In the genomic region with DNA sequence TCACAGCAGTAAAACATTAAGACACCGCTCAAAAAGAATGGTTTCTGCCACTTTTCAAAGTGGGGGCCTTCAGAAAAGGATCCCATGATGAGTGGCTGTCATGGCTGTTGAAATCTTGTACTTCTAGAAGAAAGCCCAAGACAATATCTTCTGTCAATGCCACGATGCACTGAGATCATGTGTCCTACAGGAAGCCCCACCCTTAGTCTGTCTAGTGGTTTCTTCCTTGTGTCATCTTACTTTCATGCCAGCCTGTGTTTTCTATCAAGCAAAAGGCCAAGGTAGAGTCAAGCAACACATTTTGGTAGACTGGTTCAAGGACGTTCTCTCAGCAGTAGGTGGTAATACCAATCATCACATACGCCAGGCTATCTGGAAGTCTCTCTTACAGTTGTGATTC, we compare ENCODE assay signal across 20 mouse cellular contexts.
"Had no signal": no experiment of that assay in that cellular context is flagged by ENCODE, and none has a peak within 500 bp of the region (broad histone marks: within the 10 kb centered on the region; RNA-seq: fewer than 3 reads in every experiment).

No protein-coding gene starts in this region.

- DNase-seq: kidney, adult 8-10 months; kidney, postnatal 10 days; kidney, postnatal 36 days; layer of hippocampus, postnatal 36 days; liver, embryonic 13.5 days; lung, postnatal 10 days; lung, postnatal 36 days; retina, postnatal 1 day; right cerebral cortex, postnatal 25 days; spleen, adult 18-20 months; thymus, postnatal 36 days had no signal

- ATAC-seq: midbrain, embryonic 13.5 days; midbrain, embryonic 16.5 days had no signal

- H3K9ac ChIP-seq: kidney, embryonic 15.5 days; liver, embryonic 13.5 days; lung, embryonic 15.5 days; midbrain, embryonic 13.5 days had no signal

- H3K4me3 ChIP-seq: kidney, embryonic 15.5 days; left cerebral cortex, adult 2 months; liver, embryonic 13.5 days; lung, embryonic 15.5 days; megakaryocyte, embryonic 14.5 days; midbrain, embryonic 10.5 days; midbrain, embryonic 13.5 days; myocyte had no signal

- H3K9me3 ChIP-seq: kidney, embryonic 15.5 days; liver, embryonic 13.5 days; lung, embryonic 15.5 days; midbrain, embryonic 10.5 days; midbrain, embryonic 13.5 days had no signal

- H3K27ac ChIP-seq: kidney, embryonic 15.5 days; left cerebral cortex, adult 2 months; liver, embryonic 13.5 days; lung, embryonic 15.5 days; midbrain, embryonic 10.5 days; midbrain, embryonic 13.5 days; stomach, postnatal 0 days had no signal

- H3K27me3 ChIP-seq: kidney, embryonic 15.5 days; liver, embryonic 13.5 days; lung, embryonic 15.5 days; megakaryocyte, embryonic 14.5 days; midbrain, embryonic 13.5 days had no signal

- H3K36me3 ChIP-seq: kidney, embryonic 15.5 days; lung, embryonic 15.5 days; midbrain, embryonic 10.5 days; midbrain, embryonic 13.5 days had no signal

- H3K4me2 ChIP-seq: kidney, embryonic 15.5 days; liver, embryonic 13.5 days; lung, embryonic 15.5 days; midbrain, embryonic 13.5 days had no signal

- H3K4me1 ChIP-seq: kidney, embryonic 15.5 days; lung, embryonic 15.5 days; megakaryocyte, embryonic 14.5 days had no signal
